Mouse (Mus musculus): ENCODE measurements around the gene Mettl26.

DNA sequence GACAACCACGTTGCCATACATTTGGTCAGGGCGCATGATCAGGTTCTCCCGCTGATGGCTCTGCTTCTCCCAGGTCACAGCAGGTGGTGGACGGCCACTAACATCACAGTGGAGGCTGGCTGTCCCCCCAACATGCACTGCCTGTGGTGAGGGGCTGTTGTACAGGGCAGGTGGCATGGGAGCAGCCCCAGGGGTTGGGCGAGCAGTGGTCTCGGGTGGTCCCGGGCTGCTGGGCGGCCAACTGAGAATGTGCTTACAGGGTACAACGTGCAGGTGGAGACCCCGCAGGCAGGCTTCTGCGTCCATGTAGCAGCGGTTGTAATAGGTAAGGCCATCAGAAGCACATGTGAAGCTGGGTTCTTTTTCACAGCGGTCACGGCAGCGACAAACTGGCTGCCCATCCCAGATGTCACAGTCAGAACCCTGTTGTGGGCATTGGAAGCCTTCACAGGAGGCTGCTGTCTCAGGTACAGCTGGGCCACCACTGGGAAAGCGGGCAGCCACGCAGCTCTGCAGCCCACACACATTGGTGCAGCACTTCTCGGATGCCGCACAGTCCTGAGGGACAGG, 3.8 kb downstream of the Mettl26 start:
- TF ChIP-seq CTCF (IDR thresholded peaks at IDR 0.05; ENCODE audit: low read depth, low read length) = no peak
- TF ChIP-seq POLR2A (IDR thresholded peaks at IDR 0.05; ENCODE audit: borderline replicate concordance, low read depth, low read length) = no peak
